Mouse (Mus musculus): ENCODE data around the gene Adgrv1.
A peak's percentile ranks its signal among the peaks of the same experiment; 100 is the strongest.

Adgrv1 gene

GRCm38 (mm10) chr13:81051448-81051847, 581.5 kb downstream of the Adgrv1 start:
- no peak for DNase-seq (ENCODE audit: low read depth, low spot score)

DNA sequence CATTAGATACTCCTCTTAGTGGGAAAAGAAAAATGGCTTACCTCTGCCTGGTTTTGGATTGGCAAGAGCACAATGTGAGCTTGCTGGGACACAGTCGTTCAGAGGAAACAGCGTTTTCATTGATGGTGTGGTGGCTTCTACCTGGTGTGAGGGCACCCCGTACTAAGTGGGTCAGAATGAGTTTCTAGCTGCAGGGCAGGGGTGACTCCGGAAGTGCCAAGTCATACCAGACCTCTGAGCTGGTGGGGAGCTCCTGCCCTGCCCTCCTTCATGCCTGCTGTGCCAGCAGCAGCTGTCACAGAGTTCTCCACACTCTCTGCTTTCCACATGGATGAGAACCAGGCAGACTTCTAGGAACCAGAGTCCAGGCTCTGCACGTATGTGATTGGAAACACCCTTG, 582.0 kb downstream of the Adgrv1 start:
- DNase-seq (ENCODE audit: low read depth, low spot score): no peak

GRCm38 (mm10) chr13:81045345-81045744, 587.6 kb downstream of the Adgrv1 start:
- DNase-seq (ENCODE audit: low read depth, low spot score): peak; percentile 38
